Mouse (Mus musculus) testis, adult 2 months (tissue): ENCODE data around the gene Abcf3. TPM values are rescaled to one million over a fixed set of nuclear protein-coding genes. Genes with fewer than 3 reads are reported as not detected.

ENCODE experiments used
- H3K27ac ChIP-seq: fragments of 200-500 bp; 2 replicates; pipeline ENCODE4 v1.5.1; 2012; ENCODE audit warnings: low read depth, low read length; ENCODE audit not compliant: control insufficient read depth, insufficient read depth
- H3K27me3 ChIP-seq: fragments of 200-500 bp; 2 replicates; pipeline ENCODE4 v1.6.1; 2012; ENCODE audit warnings: mild to moderate bottlenecking, low read length, moderate library complexity; ENCODE audit not compliant: control insufficient read depth, insufficient read depth
- H3K36me3 ChIP-seq: fragments of 200-500 bp; 2 replicates; pipeline ENCODE4 v1.6.1; 2012; ENCODE audit warnings: mild to moderate bottlenecking, low read length; ENCODE audit not compliant: control insufficient read depth, insufficient read depth
- H3K4me1 ChIP-seq: fragments of 200-500 bp; 2 replicates; pipeline ENCODE4 v1.6.1; 2012; ENCODE audit warnings: low read length; ENCODE audit not compliant: control insufficient read depth, insufficient read depth
- H3K4me3 ChIP-seq: fragments of 200-500 bp; 2 replicates; pipeline ENCODE4 v1.5.1; 2012; ENCODE audit warnings: low read depth, mild to moderate bottlenecking, low read length, moderate library complexity, mixed read lengths; ENCODE audit not compliant: control insufficient read depth
- CTCF ChIP-seq: fragments of 200-500 bp; IDR thresholded peaks from 2 replicates; pipeline ENCODE4 v1.5.1; 2012; ENCODE audit warnings: low read depth, mild to moderate bottlenecking, inconsistent platforms, low read length, moderate library complexity; ENCODE audit not compliant: control insufficient read depth, insufficient read depth, insufficient replicate concordance
- POLR2A ChIP-seq: fragments of 200-500 bp; IDR thresholded peaks from 2 replicates; pipeline ENCODE4 v1.6.1; 2012; ENCODE audit warnings: low read depth, mild to moderate bottlenecking, inconsistent platforms, low read length, moderate library complexity; ENCODE audit not compliant: control insufficient read depth
- polyA plus RNA-seq: library from polyadenylated mRNA; depleted of rRNA; stranded (reverse); fragments of >200 nt; gene quantifications from 2 replicates; pipeline ENCODE4 v1.2.3, GENCODE M21; 2012

Gene Abcf3
- polyA plus RNA-seq, 1 experiment: 83.0 TPM

DNA sequence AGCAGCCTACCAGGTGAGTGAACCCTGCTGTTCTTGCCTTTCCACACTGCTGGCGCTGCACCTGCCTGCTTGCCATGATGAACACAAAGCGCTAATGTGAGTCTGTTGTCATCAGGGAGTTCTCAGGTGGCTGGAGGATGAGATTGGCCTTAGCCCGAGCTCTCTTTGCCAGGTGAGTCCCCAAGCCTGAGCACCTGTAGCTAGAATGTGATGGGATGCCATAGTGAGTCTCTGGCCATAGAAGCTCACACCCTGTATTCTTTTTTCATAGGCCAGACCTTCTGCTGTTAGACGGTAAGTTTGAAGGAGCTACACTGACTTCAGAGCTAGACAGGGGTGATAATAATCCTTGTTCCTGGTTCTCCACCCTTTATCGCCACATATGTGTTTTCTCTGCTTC lies 3.3 kb downstream of the Abcf3 start:
- H3K4me1 ChIP-seq: peaks cover 4% of the 10 kb centered on the region
- TF ChIP-seq POLR2A (no peak), CTCF (no peak)
- no peaks in the 10 kb centered on the region for H3K27me3 ChIP-seq
- H3K36me3 ChIP-seq: peaks cover 5% of the 10 kb centered on the region
- H3K27ac ChIP-seq: no peak overlapping the region
- H3K4me3 ChIP-seq: no peak overlapping the region

DNA sequence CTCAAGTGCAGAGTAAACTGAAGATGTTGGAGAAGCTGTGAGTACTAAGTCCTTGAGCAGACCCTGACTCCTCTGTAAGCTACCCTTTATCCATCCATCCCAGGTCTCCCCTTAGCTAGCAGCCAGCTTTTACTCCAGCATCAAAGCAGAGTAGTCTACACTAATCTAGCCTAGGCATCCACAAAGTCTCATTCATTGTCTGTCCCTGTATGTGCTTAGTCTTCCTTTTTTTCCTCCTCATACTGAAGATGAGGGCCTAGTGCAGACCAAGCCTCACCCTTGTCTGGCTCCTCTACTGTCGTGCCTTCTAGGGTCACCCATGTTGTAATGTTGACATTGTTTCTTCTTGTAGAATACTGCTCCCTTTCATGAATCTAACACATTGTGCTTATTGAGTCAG lies 4.2 kb downstream of the Abcf3 start:
- Histone ChIP-seq H3K36me3 (peaks cover 5% of the 10 kb centered on the region), H3K4me1 (peaks cover 4% of the 10 kb centered on the region), H3K4me3 (no peak overlapping the region), H3K27me3 (no peaks in the 10 kb centered on the region), H3K27ac (no peak overlapping the region)
- TF ChIP-seq CTCF: no peak
- no peak for TF ChIP-seq POLR2A

DNA sequence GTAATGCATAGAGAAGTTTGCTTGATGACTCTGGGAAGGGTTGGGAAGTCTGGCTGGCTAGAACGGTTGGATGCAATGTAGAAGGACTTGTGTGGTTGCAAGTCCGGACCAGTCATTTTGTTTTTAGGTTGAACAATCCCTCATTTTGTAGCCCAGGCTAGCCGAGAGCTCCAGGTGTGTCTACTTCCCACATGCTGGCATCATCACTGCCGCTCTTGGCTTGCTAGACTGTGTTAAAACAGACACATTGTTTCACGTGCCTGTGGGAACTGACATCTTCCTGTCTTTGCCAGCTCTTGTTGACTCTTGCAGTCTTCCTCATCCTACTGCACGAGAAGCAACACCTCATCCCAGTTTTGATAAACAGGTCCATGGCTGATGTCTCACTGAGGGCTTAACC lies 6.6 kb downstream of the Abcf3 start:
- TF ChIP-seq POLR2A: no peak
- TF ChIP-seq CTCF: no peak
- peaks cover 5% of the 10 kb centered on the region for H3K36me3 ChIP-seq
- no peaks in the 10 kb centered on the region for H3K4me1 ChIP-seq
- H3K4me3 ChIP-seq: no peak overlapping the region
- no peak overlapping the region for H3K27ac ChIP-seq
- H3K27me3 ChIP-seq: no peaks in the 10 kb centered on the region

DNA sequence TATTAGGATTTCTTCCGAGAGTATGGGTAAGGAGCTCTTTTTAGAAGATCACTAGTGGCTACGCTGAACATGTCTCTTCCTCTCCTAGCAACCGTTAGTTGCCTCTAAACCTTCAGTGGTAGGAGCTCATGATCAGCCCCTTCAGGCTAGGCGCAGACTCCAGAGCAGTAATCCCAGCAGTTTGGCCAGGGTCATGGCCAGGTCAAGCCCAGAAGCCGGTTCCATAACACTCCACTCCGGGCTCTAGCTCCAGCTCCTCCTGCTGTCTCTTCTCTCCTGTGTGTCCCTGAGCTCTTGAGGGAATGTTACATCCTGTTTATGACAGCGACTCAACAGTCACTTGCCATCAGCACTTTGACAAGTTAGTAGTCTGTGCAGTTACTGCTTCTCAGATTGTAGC lies 9.0 kb downstream of the Abcf3 start:
- Histone ChIP-seq H3K4me3 (no peak overlapping the region), H3K27me3 (no peaks in the 10 kb centered on the region), H3K36me3 (peaks cover 3% of the 10 kb centered on the region), H3K27ac (no peak overlapping the region), H3K4me1 (no peaks in the 10 kb centered on the region)
- TF ChIP-seq POLR2A (no peak), CTCF (no peak)

DNA sequence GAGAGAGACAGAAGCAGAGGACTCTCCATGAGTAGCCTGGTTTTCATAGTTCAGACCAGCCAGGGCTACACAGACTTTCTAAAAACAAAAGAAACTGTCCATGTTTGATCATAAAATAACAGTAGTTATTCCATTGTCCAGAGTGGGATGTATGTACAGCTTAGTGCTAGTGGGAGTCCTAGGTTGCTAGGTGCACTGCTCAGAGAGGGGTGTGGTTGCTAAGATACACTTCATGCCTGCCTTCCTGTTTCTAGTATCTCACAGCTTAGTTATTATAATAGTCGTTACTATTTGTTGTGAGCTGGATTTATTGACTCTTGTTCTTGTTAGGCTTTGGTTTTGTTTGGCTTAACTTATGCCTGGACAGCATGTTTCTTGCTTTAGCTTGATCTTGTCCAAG lies 16.7 kb downstream of the Abcf3 start:
- TF ChIP-seq POLR2A (no peak), CTCF (no peak)
- Histone ChIP-seq H3K4me1 (no peaks in the 10 kb centered on the region), H3K4me3 (no peak overlapping the region), H3K27me3 (no peaks in the 10 kb centered on the region), H3K36me3 (no peaks in the 10 kb centered on the region; the same call in 1 of the 2 replicates), H3K27ac (no peak overlapping the region)

DNA sequence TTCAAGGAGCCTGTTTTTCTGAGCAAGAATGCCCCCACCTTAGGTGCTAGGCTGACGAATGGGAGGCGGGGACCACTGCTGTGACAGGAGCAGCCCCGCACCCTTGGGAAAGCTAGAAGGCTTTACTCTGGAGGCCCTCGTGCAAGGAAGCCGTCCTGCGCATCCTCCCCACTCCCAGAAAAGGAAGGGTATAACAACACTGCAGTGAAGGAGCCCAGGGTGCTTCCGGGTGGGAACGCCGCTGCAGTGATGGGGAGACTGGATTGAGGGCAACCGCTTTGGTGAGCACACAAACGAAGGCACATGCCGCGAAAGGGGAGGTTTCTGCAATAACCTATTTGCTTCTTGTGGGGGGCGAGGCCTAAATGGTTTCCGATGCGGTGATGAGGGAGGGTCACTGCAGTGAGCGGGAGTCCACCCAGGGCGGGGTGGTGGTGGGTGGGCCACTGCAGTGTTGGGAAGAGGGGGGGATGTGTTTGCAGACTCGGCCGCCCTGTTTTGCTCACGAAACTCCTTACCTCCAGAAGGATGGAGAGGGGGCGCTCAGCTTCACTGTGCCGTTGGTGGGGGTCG lies 41.1 kb downstream of the Abcf3 start, which contains the start of gene Vwa5b2:
Vwa5b2 (plus strand) TSS at position 106 of the 573 bp plus-strand sequence.
- no peak within 1 kb of the TSS for H3K27ac ChIP-seq

DNA sequence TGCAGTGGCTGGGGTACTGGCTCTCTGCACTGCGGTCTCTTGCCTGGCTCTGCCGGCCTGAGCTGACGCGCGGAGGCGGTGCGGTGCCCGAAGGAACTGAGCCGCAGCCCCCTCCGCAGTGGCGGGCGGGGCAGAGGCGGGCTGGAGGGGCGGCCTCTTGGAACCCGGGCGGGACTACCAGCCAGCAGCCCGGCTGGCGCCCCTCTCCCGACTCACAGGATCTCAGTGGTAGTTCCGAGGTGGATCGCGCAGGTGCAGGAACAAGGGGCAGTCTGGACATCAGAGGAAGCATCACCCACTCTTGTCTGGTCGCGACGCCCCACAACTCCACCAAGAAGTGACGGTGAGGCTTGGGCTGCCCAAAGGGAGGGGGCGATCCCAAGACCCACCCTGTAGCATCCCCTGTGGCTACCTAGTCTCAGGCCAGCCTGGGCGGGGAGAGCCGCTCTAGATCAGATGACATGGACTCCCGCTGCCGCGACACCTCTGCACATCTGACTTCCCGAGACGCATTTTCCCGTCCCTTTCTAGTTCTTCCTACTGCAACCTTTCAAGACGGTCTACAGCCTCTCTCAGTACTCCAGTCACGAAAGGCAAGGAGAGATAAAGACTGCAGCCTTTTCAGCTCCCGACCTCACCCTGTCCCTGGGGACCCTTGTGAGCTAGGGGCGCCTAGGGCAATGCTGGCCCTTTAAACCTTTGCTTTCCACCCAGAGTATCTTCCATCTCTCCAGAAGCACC lies 41.7 kb downstream of the Abcf3 start:
- Histone ChIP-seq H3K4me1 (peaks cover 10% of the 10 kb centered on the region), H3K27me3 (no peaks in the 10 kb centered on the region), H3K36me3 (no peaks in the 10 kb centered on the region), H3K27ac (no peak overlapping the region), H3K4me3 (peak overlapping the region; percentile 19)
- TF ChIP-seq POLR2A (no peak), CTCF (no peak)

More for the DNA sequence above, 41.1 kb downstream of the Abcf3 start, which contains the start of gene Vwa5b2:
- no peaks in the 10 kb centered on the region for H3K27me3 ChIP-seq
- TF ChIP-seq POLR2A: no peak
- no peak for TF ChIP-seq CTCF
- H3K4me3 ChIP-seq: peak within 1 kb of the TSS; percentile 19
- no peaks in the 10 kb centered on the region for H3K36me3 ChIP-seq
- H3K4me1 ChIP-seq: peaks cover 10% of the 10 kb centered on the region
